Mouse (Mus musculus) ES-Bruce4 (cell line): Measurements from ENCODE around the gene 0610040J01Rik. TPM values are rescaled to one million over a fixed set of nuclear protein-coding genes. Genes with fewer than 3 reads are reported as not detected.

Experiments used
- H3K27ac ChIP-seq: 2 replicates; pipeline ENCODE4 v1.5.1; 2012; ENCODE audit warnings: low read length, inconsistent platforms; ENCODE audit not compliant: insufficient read depth
- H3K27me3 ChIP-seq: 2 replicates; pipeline ENCODE4 v1.6.1; 2012; ENCODE audit warnings: mild to moderate bottlenecking, low read length, inconsistent platforms; ENCODE audit not compliant: control insufficient read depth, poor library complexity, insufficient read depth, severe bottlenecking
- H3K36me3 ChIP-seq: 2 replicates; pipeline ENCODE4 v1.6.1; 2012; ENCODE audit warnings: inconsistent platforms, mild to moderate bottlenecking, low read length, moderate library complexity; ENCODE audit not compliant: control insufficient read depth, poor library complexity, insufficient read depth, severe bottlenecking
- H3K4me1 ChIP-seq: one replicate; pipeline ENCODE4 v1.8.1; 2011; ENCODE audit warnings: low read length; ENCODE audit not compliant: control insufficient read depth, insufficient read depth
- H3K4me3 ChIP-seq: 2 replicates; pipeline ENCODE4 v1.5.1; 2011; ENCODE audit warnings: low read depth, mild to moderate bottlenecking, low read length
- H3K9ac ChIP-seq: 2 replicates; pipeline ENCODE4 v1.6.1; 2012; ENCODE audit warnings: low read depth, mild to moderate bottlenecking, inconsistent platforms; ENCODE audit not compliant: poor library complexity, severe bottlenecking
- H3K9me3 ChIP-seq: replicated peaks from 2 replicates; pipeline ENCODE4 v1.6.1; 2012; ENCODE audit warnings: mild to moderate bottlenecking, low read length, inconsistent platforms; ENCODE audit not compliant: control insufficient read depth, poor library complexity, insufficient read depth, severe bottlenecking
- CTCF ChIP-seq: IDR thresholded peaks from one replicate; pipeline ENCODE4 v1.8.1; 2011; ENCODE audit warnings: low read depth, low read length
- EP300 ChIP-seq: IDR thresholded peaks from 2 replicates; pipeline ENCODE4 v1.6.1; 2011; ENCODE audit warnings: low read depth, low read length; ENCODE audit not compliant: insufficient read depth
- POLR2A ChIP-seq: IDR thresholded peaks from one replicate; pipeline ENCODE4 v1.8.1; 2011; ENCODE audit warnings: low read length; ENCODE audit not compliant: insufficient read depth
- polyA plus RNA-seq: library from polyadenylated mRNA; stranded (reverse); fragments of >200 nt; gene quantifications from 2 replicates; pipeline ENCODE4 v1.2.4, GENCODE M21; 2011; ENCODE audit warnings: low read depth; ENCODE audit not compliant: missing spikeins, insufficient read depth, insufficient read length

The 0610040J01Rik gene
- polyA plus RNA-seq, 1 experiment, result 0.79 TPM

DNA sequence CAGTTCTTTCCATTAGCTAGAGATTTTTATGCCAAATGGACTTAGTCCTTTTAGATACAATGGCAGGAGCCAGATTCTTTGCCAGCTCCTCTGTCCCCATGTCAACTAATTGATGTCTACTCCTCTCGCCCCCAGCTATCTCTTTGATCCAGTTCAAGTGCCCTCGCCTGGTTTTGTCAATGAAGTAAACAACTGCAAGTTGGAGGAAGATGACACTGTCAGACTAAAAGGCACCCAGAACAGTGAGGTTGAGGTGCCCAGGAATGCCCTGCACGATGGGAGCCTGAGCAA, 85.6 kb downstream of the 0610040J01Rik start:
- no peaks in the 10 kb centered on the region for H3K9me3 ChIP-seq
- H3K27me3 ChIP-seq, result no peaks in the 10 kb centered on the region
- no peak for TF ChIP-seq CTCF
- TF ChIP-seq POLR2A, result no peak
- TF ChIP-seq EP300, result no peak
- no peak overlapping the region for H3K27ac ChIP-seq
- no peak overlapping the region for H3K4me3 ChIP-seq
- no peaks in the 10 kb centered on the region for H3K4me1 ChIP-seq
- H3K9ac ChIP-seq, result no peak overlapping the region
- no peaks in the 10 kb centered on the region for H3K36me3 ChIP-seq

- H3K27ac ChIP-seq, result no peak overlapping the region
- no peak for TF ChIP-seq CTCF
- TF ChIP-seq EP300, result no peak
- no peak for TF ChIP-seq POLR2A
- H3K9ac ChIP-seq, result no peak overlapping the region
Observed at GRCm38 (mm10) chr5:63903329-63903728, 91.2 kb downstream of the 0610040J01Rik start.

GRCm38 (mm10) chr5:63906149-63907093, 94.3 kb downstream of the 0610040J01Rik start:
- Histone ChIP-seq H3K9me3 (no peaks in the 10 kb centered on the region), H3K4me3 (no peak overlapping the region)
- TF ChIP-seq EP300, result no peak
- peak; percentile 88 for TF ChIP-seq CTCF
- no peak for TF ChIP-seq POLR2A

More at GRCm38 (mm10) chr5:63903329-63903728, 91.2 kb downstream of the 0610040J01Rik start:
- no peaks in the 10 kb centered on the region for H3K9me3 ChIP-seq
- no peak overlapping the region for H3K4me3 ChIP-seq
- no peaks in the 10 kb centered on the region for H3K36me3 ChIP-seq
- H3K4me1 ChIP-seq, result no peaks in the 10 kb centered on the region
- no peaks in the 10 kb centered on the region for H3K27me3 ChIP-seq

GRCm38 (mm10) chr5:63907513-63907912, 95.3 kb downstream of the 0610040J01Rik start:
- Histone ChIP-seq H3K27me3 (no peaks in the 10 kb centered on the region), H3K9ac (no peak overlapping the region), H3K9me3 (no peaks in the 10 kb centered on the region), H3K27ac (no peak overlapping the region), H3K36me3 (0 out of 2 replicates have a peak, but pooled peaks cover 3% of the 10 kb centered on the region), H3K4me3 (no peak overlapping the region), H3K4me1 (no peaks in the 10 kb centered on the region)
- TF ChIP-seq EP300, result no peak

More at GRCm38 (mm10) chr5:63906149-63907093, 94.3 kb downstream of the 0610040J01Rik start:
- Histone ChIP-seq H3K36me3 (0 out of 2 replicates have a peak, but pooled peaks cover 3% of the 10 kb centered on the region), H3K9ac (no peak overlapping the region), H3K27ac (no peak overlapping the region), H3K4me1 (no peaks in the 10 kb centered on the region), H3K27me3 (no peaks in the 10 kb centered on the region)

DNA sequence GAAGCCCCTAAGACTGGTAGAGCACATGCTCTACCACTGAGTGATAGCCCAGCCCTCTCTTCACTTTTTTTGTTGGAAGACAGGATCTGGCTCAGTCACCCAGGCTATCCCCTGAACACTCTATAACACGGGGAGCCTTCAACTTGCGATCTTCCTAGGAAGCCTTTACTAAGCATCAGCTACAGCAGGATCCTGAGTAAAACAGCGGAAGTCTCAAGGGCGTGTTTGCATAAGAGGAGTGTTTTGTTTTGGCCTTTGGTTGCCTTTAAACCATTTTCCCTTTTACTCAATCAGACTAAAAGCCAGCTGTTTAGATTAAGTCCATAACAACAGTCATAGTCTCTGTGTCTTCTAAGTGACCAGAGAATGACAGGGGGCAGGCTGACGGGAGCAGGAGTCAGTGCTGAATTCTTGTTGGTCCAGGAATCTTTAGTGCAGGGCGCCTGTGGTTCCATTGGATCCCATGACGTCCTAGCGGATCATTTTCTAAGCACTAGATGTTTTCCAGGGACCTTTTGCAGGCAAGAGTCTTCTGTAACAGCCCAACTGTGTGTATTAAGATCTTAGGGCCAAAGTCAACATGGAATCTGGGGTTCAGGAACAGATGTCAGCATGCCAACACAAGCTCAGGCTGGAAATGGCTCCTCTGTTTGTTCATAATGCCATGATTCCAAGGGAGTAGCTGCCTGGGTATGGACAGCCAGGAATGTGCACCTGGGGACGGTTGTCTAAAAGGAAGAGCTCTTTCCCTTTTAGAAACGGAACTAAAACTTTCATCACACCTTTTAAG, 98.2 kb downstream of the 0610040J01Rik start:
- Histone ChIP-seq H3K4me1 (no peaks in the 10 kb centered on the region), H3K36me3 (0 out of 2 replicates have a peak, but pooled peaks cover 7% of the 10 kb centered on the region), H3K27me3 (no peaks in the 10 kb centered on the region), H3K9me3 (no peaks in the 10 kb centered on the region), H3K27ac (no peak overlapping the region), H3K9ac (no peak overlapping the region), H3K4me3 (no peak overlapping the region)
- TF ChIP-seq EP300 (no peak), POLR2A (no peak), CTCF (no peak)
